Mouse (Mus musculus) lung, postnatal 36 days (tissue): ENCODE measurements around the gene Prkcq.
A peak's percentile ranks its signal among the peaks of the same experiment; 100 is the strongest.

Source experiments
- DNase-seq: peaks from one replicate; pipeline ENCODE4 v3.0.0; 2022; ENCODE audit warnings: mixed read lengths

The Prkcq gene

GRCm38 (mm10) chr2:11188279-11188678 lies 16.4 kb downstream of the Prkcq start:
- peak; percentile 35 for DNase-seq

DNA sequence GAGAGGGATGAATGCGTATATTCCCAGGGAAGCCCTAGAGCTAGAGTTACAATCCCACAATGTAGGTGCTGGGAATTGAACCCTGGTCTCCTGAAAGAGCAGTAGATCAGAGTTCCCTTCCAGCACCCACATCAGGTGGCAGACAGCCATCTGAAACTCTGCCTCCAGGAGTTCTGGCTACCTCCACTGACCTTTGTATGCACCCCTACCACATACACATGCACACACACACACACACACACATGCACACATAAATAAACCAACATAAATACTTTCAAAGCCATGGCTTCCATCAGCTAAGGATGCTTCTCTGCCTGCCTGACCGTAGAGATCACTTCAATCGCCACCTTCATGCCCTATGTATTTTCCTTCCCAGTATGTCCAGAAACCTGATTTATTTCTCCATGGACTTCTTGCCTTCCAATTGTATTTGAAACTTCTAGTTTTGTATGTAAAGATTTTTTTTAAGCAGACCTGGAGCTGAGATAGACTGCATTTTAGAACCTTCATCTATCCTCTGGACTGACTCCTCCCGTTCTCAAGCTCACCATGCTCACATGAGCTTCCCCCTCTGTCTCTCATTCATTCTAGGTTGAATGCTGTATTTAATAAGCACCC lies 17.4 kb downstream of the Prkcq start:
- no peak for DNase-seq

GRCm38 (mm10) chr2:11192281-11193098 lies 20.6 kb downstream of the Prkcq start:
- peak; percentile 28 for DNase-seq

- peak; percentile 34 for DNase-seq
These were observed 21.3 kb downstream of the Prkcq start for GRCm38 (mm10) chr2:11193099-11193618.

DNA sequence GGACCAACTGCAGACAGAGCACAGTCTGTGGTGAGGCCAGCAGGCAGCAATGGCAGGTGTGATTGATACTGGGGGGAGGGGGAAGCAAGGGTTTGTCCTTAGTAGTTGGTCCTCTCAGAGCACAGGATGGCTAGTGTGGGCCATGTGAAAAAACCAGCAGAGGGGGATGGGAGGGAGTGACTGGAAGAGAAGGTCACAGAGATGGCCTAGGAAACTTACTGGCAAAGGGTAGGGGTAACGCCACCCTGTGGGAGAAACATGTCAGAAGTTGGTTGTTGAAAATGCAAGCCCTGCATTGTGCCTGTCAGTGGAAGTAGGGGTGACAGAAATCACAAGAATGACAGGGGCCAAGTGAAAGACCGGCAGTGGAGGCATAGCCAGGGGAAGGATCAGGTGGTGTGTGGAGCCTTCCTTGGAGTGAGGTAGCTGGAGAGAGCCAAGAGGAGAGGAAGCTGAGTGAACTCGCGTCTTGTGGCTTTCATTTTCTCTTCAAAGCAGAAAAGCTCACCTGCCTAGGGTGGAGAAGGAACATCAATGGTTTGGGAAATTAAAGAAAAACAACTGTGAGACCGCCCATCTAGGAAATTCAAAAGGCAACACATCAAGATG lies 22.9 kb downstream of the Prkcq start:
- DNase-seq, result no peak

GRCm38 (mm10) chr2:11196071-11196470 lies 24.2 kb downstream of the Prkcq start:
- DNase-seq, result no peak

- no peak for DNase-seq
These were observed 25.1 kb downstream of the Prkcq start for GRCm38 (mm10) chr2:11196952-11197559.

- DNase-seq, result no peak
These were observed 27.7 kb downstream of the Prkcq start for GRCm38 (mm10) chr2:11199624-11200023.

- peak; percentile 17 for DNase-seq
These were observed 30.9 kb downstream of the Prkcq start for GRCm38 (mm10) chr2:11202841-11203240.

GRCm38 (mm10) chr2:11203261-11203660 lies 31.4 kb downstream of the Prkcq start:
- DNase-seq, result no peak

GRCm38 (mm10) chr2:11204232-11204631 lies 32.3 kb downstream of the Prkcq start:
- DNase-seq, result no peak

DNA sequence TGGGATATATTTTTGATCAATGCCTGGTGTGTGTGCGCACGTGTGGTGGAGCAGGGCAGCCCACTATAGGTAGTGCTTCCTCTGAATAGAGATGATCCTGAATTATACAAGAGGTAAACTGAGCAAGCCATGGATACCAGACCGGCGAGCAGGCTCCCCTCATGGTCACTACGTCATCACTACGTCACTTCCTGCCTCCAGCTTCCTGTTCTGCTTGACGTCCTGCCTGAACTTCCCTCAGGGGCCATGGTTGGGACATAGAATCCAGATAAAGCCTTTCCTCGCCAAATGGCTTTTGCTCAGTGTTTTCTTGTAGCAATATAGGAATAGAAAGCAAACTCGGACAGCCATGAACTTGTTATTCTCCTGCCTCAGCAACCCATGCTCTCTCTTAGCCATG lies 33.1 kb downstream of the Prkcq start:
- DNase-seq, result no peak

GRCm38 (mm10) chr2:11205720-11206119 lies 33.8 kb downstream of the Prkcq start:
- no peak for DNase-seq

DNA sequence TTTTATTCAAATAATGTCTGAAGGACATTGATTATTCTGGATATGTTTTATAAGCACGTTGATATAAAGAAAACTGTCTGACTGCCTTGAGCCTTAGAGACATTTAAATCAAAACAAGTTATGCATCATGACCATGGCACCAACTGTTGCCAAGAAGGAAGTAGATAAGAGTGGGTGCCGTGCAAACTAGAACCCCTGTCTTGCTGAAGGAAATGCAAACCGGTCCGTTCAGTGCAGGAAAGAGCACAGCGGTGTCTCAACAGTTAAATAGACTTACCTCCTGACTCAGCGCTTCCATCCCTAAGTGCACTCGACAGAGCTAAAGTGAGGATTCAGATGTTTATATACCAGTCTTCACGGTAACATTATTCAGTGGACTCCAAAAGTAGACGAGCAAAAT lies 36.4 kb downstream of the Prkcq start:
- DNase-seq, result no peak

GRCm38 (mm10) chr2:11209335-11209734 lies 37.4 kb downstream of the Prkcq start:
- no peak for DNase-seq

- DNase-seq, result no peak
These were observed 38.5 kb downstream of the Prkcq start for GRCm38 (mm10) chr2:11210241-11210916.

DNA sequence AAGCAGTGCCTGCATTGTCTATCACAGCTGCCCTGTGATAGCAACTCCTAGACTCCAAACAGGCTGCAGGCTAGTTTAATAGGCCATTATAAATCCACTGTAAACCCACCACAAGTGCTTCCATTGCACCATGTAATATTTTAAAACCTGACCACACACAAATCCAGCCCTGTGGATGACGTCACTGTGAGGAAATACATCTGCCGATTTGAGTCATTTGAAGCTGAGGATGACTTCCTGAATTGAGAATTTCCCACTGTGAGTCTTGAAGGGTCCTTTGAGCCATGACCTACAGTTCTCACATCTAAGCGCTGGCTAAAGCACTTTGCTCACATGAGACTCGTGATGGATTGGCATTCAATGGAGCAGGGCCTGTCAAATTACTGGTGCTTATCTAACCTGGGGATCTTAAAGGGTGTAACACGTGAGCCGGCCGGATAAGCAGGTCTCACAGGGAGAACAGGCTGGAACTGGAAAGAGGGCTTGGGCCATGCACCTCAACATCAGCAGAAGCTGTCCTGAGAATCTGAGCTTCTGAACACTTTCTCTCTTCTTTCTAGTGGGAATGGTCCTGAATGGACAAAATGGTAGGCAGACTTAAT lies 40.2 kb downstream of the Prkcq start:
- no peak for DNase-seq

DNA sequence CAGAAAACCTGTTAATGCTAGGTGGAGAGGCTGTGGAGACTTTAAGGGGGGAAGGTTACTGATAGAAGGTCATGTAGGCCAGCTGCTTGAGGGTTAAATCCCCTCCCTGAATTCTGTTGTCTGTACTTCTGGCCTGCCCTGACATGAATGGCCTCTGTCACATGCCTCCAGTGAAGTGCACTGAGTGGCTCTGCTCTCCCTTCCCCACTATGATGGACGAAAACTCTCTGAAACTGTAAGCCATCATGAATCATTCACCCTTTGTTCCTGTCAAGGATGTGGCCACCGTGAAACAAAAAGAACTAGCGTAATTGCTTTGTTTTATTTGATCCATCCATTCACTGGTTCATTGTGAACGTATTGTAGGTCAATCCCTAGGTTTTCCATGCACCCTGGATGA lies 44.5 kb downstream of the Prkcq start:
- DNase-seq, result no peak

GRCm38 (mm10) chr2:11216847-11217246 lies 44.9 kb downstream of the Prkcq start:
- no peak for DNase-seq

GRCm38 (mm10) chr2:11218122-11218521 lies 46.2 kb downstream of the Prkcq start:
- DNase-seq, result peak; percentile 64

DNA sequence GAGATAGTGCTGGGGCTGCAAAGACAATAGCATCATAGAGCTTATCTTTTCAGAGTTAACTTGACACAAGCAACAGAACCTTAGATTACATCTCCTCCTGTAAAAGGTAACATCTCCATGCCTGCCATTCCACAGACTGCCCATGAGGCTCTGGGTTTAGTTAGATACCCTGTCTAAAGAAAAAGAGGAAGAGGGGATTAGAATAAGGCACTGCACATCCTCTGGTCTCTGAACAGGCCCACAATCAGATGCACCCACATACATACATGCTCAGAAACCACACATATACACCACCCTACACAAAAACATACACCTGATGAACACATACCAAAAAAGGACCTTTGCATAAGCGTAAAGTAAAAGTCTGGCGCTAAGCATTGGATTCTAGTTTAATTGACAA lies 47.4 kb downstream of the Prkcq start:
- no peak for DNase-seq

DNA sequence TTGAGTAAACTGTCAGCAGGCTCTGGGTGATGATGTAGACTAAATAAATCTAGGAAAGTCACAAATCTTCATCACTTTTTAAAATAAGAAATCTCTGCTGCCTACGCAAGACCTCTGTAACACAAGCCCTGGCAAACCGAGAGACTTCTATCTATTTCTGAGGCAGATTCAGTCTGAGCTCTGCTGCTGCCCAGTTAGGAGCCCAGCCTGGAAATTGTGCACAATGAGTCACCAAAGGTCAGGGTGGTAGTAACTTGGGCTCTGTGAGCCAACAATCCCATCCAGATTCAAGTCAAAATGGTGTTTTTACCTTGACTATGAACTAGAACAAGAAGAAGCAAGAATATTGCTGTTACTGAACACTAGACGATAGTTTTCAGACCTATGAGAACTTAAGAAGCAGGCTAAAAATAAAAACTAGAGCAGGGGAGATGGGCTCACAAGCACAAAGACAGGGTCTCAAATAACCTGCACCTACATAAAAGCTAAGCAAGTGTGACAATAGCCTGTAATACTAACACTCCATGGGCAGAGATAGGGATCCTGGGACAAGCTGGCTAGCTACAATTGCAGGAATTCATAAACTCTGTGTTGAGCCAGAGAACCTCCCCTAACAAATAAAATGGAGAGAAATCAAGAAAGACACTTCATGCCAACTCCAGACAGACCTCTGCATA lies 53.0 kb downstream of the Prkcq start:
- no peak for DNase-seq
